Mouse (Mus musculus): ENCODE measurements around the gene Jdp2. TPM values are rescaled to one million over a fixed set of nuclear protein-coding genes. Genes with fewer than 3 reads are reported as not detected.

Gene Jdp2
- polyA plus RNA-seq, 1 experiment from 2014 or later = 1.1 TPM

GRCm38 (mm10) chr12:85666112-85666511 is 67.3 kb downstream of the Jdp2 start:
- Histone ChIP-seq H3K9me3 (replicated peaks) (no peaks in the 10 kb centered on the region), H3K4me2 (replicated peaks) (no peak overlapping the region), H3K27ac (replicated peaks) (no peak overlapping the region), H3K9ac (no peak overlapping the region), H3K4me3 (replicated peaks) (no peak overlapping the region), H3K27me3 (no peaks in the 10 kb centered on the region), H3K36me3 (no peaks in the 10 kb centered on the region), H3K4me1 (0 out of 2 replicates have a peak, but pooled peaks cover 8% of the 10 kb centered on the region)
- 76% methylated on average over 8 of the region's 8 CpGs for WGBS
- no peak for ATAC-seq (ENCODE audit: insufficient number of reproducible peaks, low FRiP score, low TSS enrichment, low read depth)

- H3K4me2 ChIP-seq (replicated peaks) = no peak overlapping the region
- no peak overlapping the region for H3K4me3 ChIP-seq (replicated peaks)
- ATAC-seq (ENCODE audit: insufficient number of reproducible peaks, low FRiP score, low TSS enrichment, low read depth) = no peak
- 87% methylated on average over 7 of the region's 7 CpGs for WGBS
- no peaks in the 10 kb centered on the region for H3K27me3 ChIP-seq
- 0 out of 2 replicates have a peak, but pooled peaks cover 8% of the 10 kb centered on the region for H3K4me1 ChIP-seq
- no peaks in the 10 kb centered on the region for H3K36me3 ChIP-seq
- no peak overlapping the region for H3K9ac ChIP-seq
- H3K9me3 ChIP-seq (replicated peaks) = no peaks in the 10 kb centered on the region
- no peak overlapping the region for H3K27ac ChIP-seq (replicated peaks)
These were observed 68.2 kb downstream of the Jdp2 start for GRCm38 (mm10) chr12:85667071-85667470.

- ATAC-seq (ENCODE audit: insufficient number of reproducible peaks, low FRiP score, low TSS enrichment, low read depth) = 0 out of 2 replicates have a peak, but pooled peaks have one; percentile 39
- H3K9me3 ChIP-seq (replicated peaks) = no peaks in the 10 kb centered on the region
- H3K36me3 ChIP-seq = no peaks in the 10 kb centered on the region
- no peak overlapping the region for H3K27ac ChIP-seq (replicated peaks)
- no peak overlapping the region for H3K9ac ChIP-seq
- no peak overlapping the region for H3K4me2 ChIP-seq (replicated peaks)
- no peak overlapping the region for H3K4me3 ChIP-seq (replicated peaks)
- 0 out of 2 replicates have a peak, but pooled peaks cover 8% of the 10 kb centered on the region for H3K4me1 ChIP-seq
- H3K27me3 ChIP-seq = no peaks in the 10 kb centered on the region
- 17% methylated on average over 3 of the region's 3 CpGs for WGBS
These were observed 69.9 kb downstream of the Jdp2 start for GRCm38 (mm10) chr12:85668696-85669095.

DNA sequence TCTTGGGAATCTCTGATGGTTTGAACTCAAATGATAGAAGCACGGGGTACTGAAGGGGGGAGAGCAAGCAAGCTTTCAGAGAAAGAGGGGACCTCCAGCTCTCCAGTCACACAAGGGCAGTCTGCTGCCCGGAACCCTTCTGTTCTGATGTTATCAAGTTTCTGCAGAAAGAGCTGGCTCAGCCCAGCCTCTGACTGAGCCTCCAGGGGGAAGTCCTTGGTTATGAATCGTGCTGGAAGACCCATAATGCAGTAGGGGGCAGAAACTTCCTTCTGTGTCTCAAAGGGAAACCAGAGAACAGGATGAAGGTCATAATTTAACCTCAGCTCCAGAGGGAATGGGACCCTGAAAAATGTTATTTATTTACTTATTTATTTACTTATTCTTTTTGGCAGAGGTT is 71.3 kb downstream of the Jdp2 start:
- Histone ChIP-seq H3K4me3 (replicated peaks) (no peak overlapping the region), H3K4me1 (0 out of 2 replicates have a peak, but pooled peaks cover 8% of the 10 kb centered on the region), H3K27ac (replicated peaks) (no peak overlapping the region), H3K4me2 (replicated peaks) (no peak overlapping the region), H3K27me3 (no peaks in the 10 kb centered on the region), H3K9ac (no peak overlapping the region), H3K9me3 (replicated peaks) (no peaks in the 10 kb centered on the region), H3K36me3 (no peaks in the 10 kb centered on the region)
- ATAC-seq (ENCODE audit: insufficient number of reproducible peaks, low FRiP score, low TSS enrichment, low read depth) = no peak
- 58% methylated on average over 3 of the region's 3 CpGs for WGBS

- Histone ChIP-seq H3K4me2 (replicated peaks) (no peak overlapping the region), H3K4me3 (replicated peaks) (no peak overlapping the region), H3K27ac (replicated peaks) (no peak overlapping the region), H3K27me3 (no peaks in the 10 kb centered on the region), H3K9ac (no peak overlapping the region), H3K36me3 (no peaks in the 10 kb centered on the region), H3K9me3 (replicated peaks) (no peaks in the 10 kb centered on the region), H3K4me1 (0 out of 2 replicates have a peak, but pooled peaks cover 3% of the 10 kb centered on the region)
- ATAC-seq (ENCODE audit: insufficient number of reproducible peaks, low FRiP score, low TSS enrichment, low read depth) = no peak
- 84% methylated on average over 8 of the region's 8 CpGs for WGBS
These were observed 75.1 kb downstream of the Jdp2 start for GRCm38 (mm10) chr12:85673914-85674313.

GRCm38 (mm10) chr12:85679117-85679516 is 80.3 kb downstream of the Jdp2 start:
- no peak for ATAC-seq (ENCODE audit: insufficient number of reproducible peaks, low FRiP score, low TSS enrichment, low read depth)
- WGBS = 78% methylated on average over 5 of the region's 5 CpGs
- H3K36me3 ChIP-seq = no peaks in the 10 kb centered on the region
- H3K9me3 ChIP-seq (replicated peaks) = no peaks in the 10 kb centered on the region
- no peak overlapping the region for H3K4me2 ChIP-seq (replicated peaks)
- H3K27ac ChIP-seq (replicated peaks) = no peak overlapping the region
- H3K4me1 ChIP-seq = no peaks in the 10 kb centered on the region
- H3K27me3 ChIP-seq = no peaks in the 10 kb centered on the region
- no peak overlapping the region for H3K9ac ChIP-seq
- no peak overlapping the region for H3K4me3 ChIP-seq (replicated peaks)

DNA sequence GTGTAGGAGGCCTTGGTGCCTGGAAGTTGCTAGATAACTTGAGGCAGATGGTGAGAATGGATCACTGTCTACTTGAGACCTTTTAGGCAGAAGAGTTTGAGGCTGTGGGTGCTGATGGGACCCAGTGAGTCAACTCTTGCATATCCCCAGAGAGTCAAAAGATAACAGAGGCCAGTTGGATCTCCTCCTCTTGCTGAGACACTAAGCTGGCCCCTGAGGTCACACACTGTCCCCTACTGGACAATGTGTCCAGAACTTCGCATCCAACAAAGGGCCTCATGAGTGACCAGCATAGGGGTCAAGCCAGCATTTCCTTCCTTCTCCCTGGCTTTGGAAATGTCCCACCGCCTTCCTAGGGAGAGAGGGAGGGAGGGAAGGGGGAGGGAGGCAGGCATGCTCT is 81.0 kb downstream of the Jdp2 start:
- ATAC-seq (ENCODE audit: insufficient number of reproducible peaks, low FRiP score, low TSS enrichment, low read depth) = no peak
- Histone ChIP-seq H3K27ac (replicated peaks) (no peak overlapping the region), H3K4me1 (no peaks in the 10 kb centered on the region), H3K4me3 (replicated peaks) (no peak overlapping the region), H3K9me3 (replicated peaks) (no peaks in the 10 kb centered on the region), H3K4me2 (replicated peaks) (no peak overlapping the region), H3K36me3 (no peaks in the 10 kb centered on the region), H3K27me3 (no peaks in the 10 kb centered on the region), H3K9ac (no peak overlapping the region)
- WGBS = 67% methylated on average over 1 of the region's 2 CpGs

- Histone ChIP-seq H3K9me3 (replicated peaks) (no peaks in the 10 kb centered on the region), H3K4me3 (replicated peaks) (no peak overlapping the region)
- WGBS = 39% methylated on average over 2 of the region's 2 CpGs
These were observed 83.5 kb downstream of the Jdp2 start for GRCm38 (mm10) chr12:85682328-85682727.

GRCm38 (mm10) chr12:85684411-85685275 is 85.8 kb downstream of the Jdp2 start:
- Histone ChIP-seq H3K27me3 (no peaks in the 10 kb centered on the region), H3K9me3 (replicated peaks) (no peaks in the 10 kb centered on the region), H3K27ac (replicated peaks) (no peak overlapping the region), H3K4me3 (replicated peaks) (no peak overlapping the region), H3K36me3 (no peaks in the 10 kb centered on the region), H3K9ac (no peak overlapping the region), H3K4me1 (peaks cover 9% of the 10 kb centered on the region; the same call in 1 of the 2 replicates), H3K4me2 (replicated peaks) (no peak overlapping the region)
- WGBS = 74% methylated on average over 16 of the region's 16 CpGs
- no peak for ATAC-seq (ENCODE audit: insufficient number of reproducible peaks, low FRiP score, low TSS enrichment, low read depth)

More at GRCm38 (mm10) chr12:85682328-85682727, 83.5 kb downstream of the Jdp2 start:
- no peaks in the 10 kb centered on the region for H3K27me3 ChIP-seq
- no peak overlapping the region for H3K9ac ChIP-seq
- peaks cover 9% of the 10 kb centered on the region; the same call in 1 of the 2 replicates for H3K4me1 ChIP-seq
- H3K27ac ChIP-seq (replicated peaks) = no peak overlapping the region
- H3K36me3 ChIP-seq = no peaks in the 10 kb centered on the region
- no peak for ATAC-seq (ENCODE audit: insufficient number of reproducible peaks, low FRiP score, low TSS enrichment, low read depth)
- no peak overlapping the region for H3K4me2 ChIP-seq (replicated peaks)

DNA sequence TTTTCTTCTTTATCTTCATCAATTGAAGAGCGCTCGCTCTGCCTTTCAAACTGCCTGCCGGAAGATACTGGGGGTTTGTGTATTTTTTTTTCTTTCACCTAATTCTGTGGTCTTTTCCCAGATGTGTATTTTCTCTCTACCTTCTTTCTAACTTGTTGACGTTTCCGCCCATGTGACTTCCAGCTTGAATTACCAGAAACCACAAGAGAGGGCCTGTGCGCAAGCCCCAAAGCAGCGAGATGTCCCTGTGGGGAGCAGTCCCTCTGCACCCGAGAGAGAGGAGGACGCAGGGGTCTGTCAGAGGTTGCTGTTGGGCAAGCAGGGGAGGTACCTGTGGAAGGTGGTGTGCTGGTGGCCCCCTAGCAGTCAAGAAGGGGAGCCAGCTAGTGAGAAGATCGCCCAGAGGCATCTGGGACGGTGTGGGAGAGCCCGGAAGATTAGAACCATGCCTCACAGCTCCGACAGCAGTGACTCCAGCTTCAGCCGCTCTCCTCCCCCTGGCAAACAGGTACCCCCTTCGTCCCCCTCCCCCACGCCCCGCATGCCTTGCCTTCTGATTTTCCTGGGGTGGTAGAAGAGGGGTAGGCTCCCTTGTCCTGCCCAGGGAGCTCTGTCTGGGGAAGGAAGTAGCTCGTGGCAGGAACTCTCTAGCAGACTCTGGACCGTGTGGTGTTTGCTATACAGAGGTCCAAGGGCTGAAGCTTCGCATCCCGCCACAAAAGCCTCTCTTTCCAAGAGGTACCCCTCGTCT is 87.8 kb downstream of the Jdp2 start, which contains the start of gene Batf:
Gene Batf (plus strand): TSS at position 204 of the 751 bp plus-strand sequence.
- H3K27ac ChIP-seq (replicated peaks) = no peak within 1 kb of the TSS
- H3K36me3 ChIP-seq = no peaks in the 10 kb centered on the region
- H3K27me3 ChIP-seq = no peaks in the 10 kb centered on the region
- 0 out of 2 replicates have a peak within 1 kb of the TSS, but pooled peaks have one; percentile 6 for H3K9ac ChIP-seq
- 13% methylated on average over 22 of the region's 22 CpGs for WGBS
- peak; percentile 26; the same call in 1 of the 2 replicates for ATAC-seq (ENCODE audit: insufficient number of reproducible peaks, low FRiP score, low TSS enrichment, low read depth)
- peaks cover 9% of the 10 kb centered on the region; the same call in 1 of the 2 replicates for H3K4me1 ChIP-seq
- H3K9me3 ChIP-seq (replicated peaks) = no peaks in the 10 kb centered on the region
- H3K4me2 ChIP-seq (replicated peaks) = peak within 1 kb of the TSS; percentile 55
- H3K4me3 ChIP-seq (replicated peaks) = peak within 1 kb of the TSS; percentile 35

GRCm38 (mm10) chr12:85687217-85687533 is 88.3 kb downstream of the Jdp2 start:
- peak overlapping the region; percentile 55 for H3K4me2 ChIP-seq (replicated peaks)
- no peaks in the 10 kb centered on the region for H3K9me3 ChIP-seq (replicated peaks)
- WGBS = 55% methylated on average over 7 of the region's 7 CpGs
- no peak for ATAC-seq (ENCODE audit: insufficient number of reproducible peaks, low FRiP score, low TSS enrichment, low read depth)
- peaks cover 9% of the 10 kb centered on the region; the same call in 1 of the 2 replicates for H3K4me1 ChIP-seq
- no peaks in the 10 kb centered on the region for H3K27me3 ChIP-seq
- H3K4me3 ChIP-seq (replicated peaks) = peak overlapping the region; percentile 35
- 0 out of 2 replicates have a peak overlapping the region, but pooled peaks have one; percentile 6 for H3K9ac ChIP-seq
- H3K36me3 ChIP-seq = no peaks in the 10 kb centered on the region
- H3K27ac ChIP-seq (replicated peaks) = no peak overlapping the region
